Mouse (Mus musculus) heart, postnatal 0 days (tissue): Measurements from ENCODE around the gene Fam174b. TPM values are rescaled to one million over a fixed set of nuclear protein-coding genes. Genes with fewer than 3 reads are reported as not detected.
A peak's percentile ranks its signal among the peaks of the same experiment; 100 is the strongest.

ENCODE experiments used
- ATAC-seq: fragments of 200-750 bp; cut with Nextera tagmentation; 2 replicates; pipeline ENCODE4 v1.8.0; 2017; ENCODE audit warnings: low read depth, moderate number of reproducible peaks, moderate library complexity; ENCODE audit not compliant: insufficient read depth
- DNase-seq: peaks from one replicate; pipeline ENCODE4 v3.0.0-alpha.2; 2016; ENCODE audit warnings: low spot score
- H3K27ac ChIP-seq: fragments of 300-500 bp; sonication (generic); 2 replicates; pipeline ENCODE4 v1.5.1; 2014; ENCODE audit warnings: low read depth, mild to moderate bottlenecking
- H3K27me3 ChIP-seq: fragments of 300-500 bp; sonication (generic); 2 replicates; pipeline ENCODE4 v1.6.1; 2014; ENCODE audit warnings: low read length, mixed read lengths; ENCODE audit not compliant: control insufficient read depth, insufficient read depth
- H3K36me3 ChIP-seq: fragments of 300-500 bp; sonication (generic); replicated peaks from 2 replicates; pipeline ENCODE4 v1.6.1; 2014; ENCODE audit warnings: low read length, mixed read lengths; ENCODE audit not compliant: control insufficient read depth, insufficient read depth
- H3K4me1 ChIP-seq: fragments of 300-500 bp; sonication (generic); 2 replicates; pipeline ENCODE4 v1.6.1; 2014; ENCODE audit warnings: antibody characterized with exemption; ENCODE audit not compliant: control insufficient read depth, insufficient read depth
- H3K4me2 ChIP-seq: fragments of 300-500 bp; sonication (generic); 2 replicates; pipeline ENCODE4 v1.6.1; 2014; ENCODE audit warnings: low read depth, mild to moderate bottlenecking, low read length, moderate library complexity
- H3K4me3 ChIP-seq: fragments of 300-500 bp; sonication (generic); 2 replicates; pipeline ENCODE4 v1.5.1; 2014; ENCODE audit warnings: low read depth, low read length
- H3K9ac ChIP-seq: fragments of 300-500 bp; sonication (generic); replicated peaks from 2 replicates; pipeline ENCODE4 v1.6.1; 2014; ENCODE audit warnings: low read depth, low read length, mixed read lengths
- H3K9me3 ChIP-seq: fragments of 300-500 bp; sonication (generic); replicated peaks from 2 replicates; pipeline ENCODE4 v1.6.1; 2016; ENCODE audit warnings: low read length; ENCODE audit not compliant: control insufficient read depth
- CTCF ChIP-seq: IDR thresholded peaks from 2 replicates; pipeline ENCODE4 v1.5.1; 2016; ENCODE audit warnings: antibody characterized with exemption, control low read depth, low read depth
- EP300 ChIP-seq: IDR thresholded peaks from 2 replicates; pipeline ENCODE4 v1.6.1; 2016; ENCODE audit warnings: antibody characterized with exemption, low read depth
- WGBS: fragments of 180-500 bp; shearing (Covaris S2); extraction: QIAGEN DNeasy Blood & Tissue Kit; methylation state at CpG from one replicate; pipeline ENCODE4 v1.1.7; 2014; 5-methylcytosine and 5-hydroxymethylcytosine counted together
- polyA plus RNA-seq: library from polyadenylated mRNA; unstranded; fragments of >200 nt; fragmentation: Nextera tagmentation; extraction: Ambion mirVana; gene quantifications from 2 replicates; pipeline ENCODE4 v1.2.1, GENCODE M21; 2015
- total RNA-seq: library from RNA; depleted of rRNA; stranded (reverse); fragments of >200 nt; gene quantifications from 2 replicates; pipeline ENCODE4 v1.2.3, GENCODE M21; 2014; ENCODE audit warnings: low replicate concordance

Gene Fam174b
- total and polyA plus RNA-seq, 2 experiments from 2014 or later, result 72.9 to 94.7 TPM

- WGBS, result 78% methylated on average over 3 of the region's 3 CpGs
- peaks cover 6% of the 10 kb centered on the region; the same call in 1 of the 2 replicates for H3K9me3 ChIP-seq
- H3K4me2 ChIP-seq, result 0 out of 2 replicates have a peak overlapping the region, but pooled peaks have one; percentile 2
- no peak overlapping the region for H3K4me3 ChIP-seq
- no peak overlapping the region for H3K9ac ChIP-seq
- TF ChIP-seq EP300 (no peak), CTCF (no peak)
- DNase-seq, result no peak
- H3K4me1 ChIP-seq, result peaks cover 31% of the 10 kb centered on the region; the same call in 1 of the 2 replicates
- no peak for ATAC-seq
- no peaks in the 10 kb centered on the region for H3K36me3 ChIP-seq
- H3K27ac ChIP-seq, result no peak overlapping the region
- no peaks in the 10 kb centered on the region for H3K27me3 ChIP-seq
Observed at GRCm38 (mm10) chr7:73716841-73717240, 23.3 kb upstream of the Fam174b start.

GRCm38 (mm10) chr7:73718031-73718430 is 22.1 kb upstream of the Fam174b start:
- DNase-seq (peak; percentile 36), ATAC-seq (no peak)
- no peak overlapping the region for H3K4me3 ChIP-seq
- no peak overlapping the region for H3K4me2 ChIP-seq
- peak overlapping the region; percentile 28; the same call in 1 of the 2 replicates for H3K27ac ChIP-seq
- WGBS, result 47% methylated on average over 10 of the region's 10 CpGs
- H3K27me3 ChIP-seq, result no peaks in the 10 kb centered on the region
- H3K9me3 ChIP-seq, result peaks cover 6% of the 10 kb centered on the region; the same call in 1 of the 2 replicates
- TF ChIP-seq CTCF, result no peak
- TF ChIP-seq EP300, result no peak
- no peak overlapping the region for H3K9ac ChIP-seq
- no peaks in the 10 kb centered on the region for H3K36me3 ChIP-seq
- peaks cover 31% of the 10 kb centered on the region; the same call in 1 of the 2 replicates for H3K4me1 ChIP-seq

DNA sequence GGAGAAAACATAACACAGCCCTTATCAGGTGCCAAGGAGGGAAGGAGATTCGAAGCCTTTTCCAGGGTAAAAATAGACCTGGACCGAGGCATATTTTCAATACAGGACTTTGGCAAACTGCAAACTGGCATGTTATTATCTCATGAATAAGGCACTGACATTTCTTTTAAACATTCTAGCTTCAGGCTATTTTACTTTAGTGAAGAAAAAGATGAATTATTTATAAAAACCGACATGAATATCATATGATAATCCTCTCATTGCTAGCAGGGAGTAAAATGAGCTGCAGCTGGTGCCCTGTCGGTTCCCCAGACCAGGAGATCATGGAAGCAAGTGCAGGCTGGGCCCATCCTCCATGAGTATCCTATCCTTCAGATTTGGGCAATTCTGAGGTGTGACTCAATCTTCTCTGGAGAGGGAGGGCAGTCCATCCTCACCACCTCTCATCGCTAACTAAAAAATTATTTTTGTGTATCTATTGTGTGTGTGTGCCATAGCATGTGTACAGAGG is 21.6 kb upstream of the Fam174b start:
- Histone ChIP-seq H3K27ac (no peak overlapping the region), H3K4me1 (peaks cover 31% of the 10 kb centered on the region; the same call in 1 of the 2 replicates), H3K27me3 (no peaks in the 10 kb centered on the region), H3K4me2 (no peak overlapping the region), H3K4me3 (no peak overlapping the region), H3K36me3 (no peaks in the 10 kb centered on the region), H3K9me3 (peaks cover 6% of the 10 kb centered on the region; the same call in 1 of the 2 replicates), H3K9ac (no peak overlapping the region)
- TF ChIP-seq CTCF, result no peak
- no peak for TF ChIP-seq EP300
- ATAC-seq (no peak), DNase-seq (no peak)
- 36% methylated on average over 5 of the region's 5 CpGs for WGBS

DNA sequence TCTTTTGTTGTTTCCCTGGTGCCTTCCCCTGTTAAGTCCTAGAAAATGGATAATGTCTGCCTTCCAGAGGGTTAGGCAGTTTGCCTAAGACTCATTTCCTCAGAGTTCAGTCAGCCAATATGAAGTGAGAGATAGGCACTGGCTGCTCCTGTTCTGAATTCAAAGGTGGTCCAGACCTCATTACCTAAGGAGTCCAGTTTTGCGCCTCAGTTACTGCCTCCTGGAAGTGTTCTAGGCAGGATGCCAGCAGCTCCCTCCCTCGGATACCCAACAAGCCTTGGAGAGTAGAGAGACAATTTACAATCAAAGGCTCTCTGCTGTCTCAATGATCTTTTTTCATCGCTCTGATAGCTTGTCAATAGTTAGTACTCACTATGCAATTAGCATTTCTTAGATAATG is 19.1 kb upstream of the Fam174b start:
- DNase-seq (no peak), ATAC-seq (no peak)
- Histone ChIP-seq H3K4me2 (no peak overlapping the region), H3K4me1 (peaks cover 30% of the 10 kb centered on the region; the same call in 1 of the 2 replicates), H3K36me3 (no peaks in the 10 kb centered on the region), H3K27me3 (no peaks in the 10 kb centered on the region), H3K9me3 (peaks cover 3% of the 10 kb centered on the region; the same call in 1 of the 2 replicates), H3K27ac (no peak overlapping the region), H3K9ac (no peak overlapping the region), H3K4me3 (no peak overlapping the region)
- TF ChIP-seq EP300 (no peak), CTCF (no peak)
- 32% methylated on average over 3 of the region's 3 CpGs for WGBS

DNA sequence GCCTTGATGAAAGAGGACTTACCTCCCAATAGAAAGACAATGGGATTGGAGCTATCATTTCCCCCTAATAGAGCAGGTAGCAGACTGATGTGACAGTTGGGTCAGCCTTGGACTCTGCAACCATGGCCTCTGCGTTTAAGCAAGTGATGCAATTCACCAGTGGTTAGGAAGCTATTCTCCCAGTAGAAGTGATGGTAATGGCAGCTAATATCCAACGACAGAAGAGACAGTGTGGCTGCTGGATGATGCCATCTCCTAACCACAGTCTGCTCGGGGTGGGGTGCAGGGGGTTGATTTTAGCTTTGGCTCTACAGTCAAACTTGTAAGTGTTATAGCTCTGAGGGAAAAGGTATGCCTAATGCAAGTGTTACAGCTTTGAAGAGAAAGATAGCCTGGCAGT is 18.3 kb upstream of the Fam174b start:
- Histone ChIP-seq H3K9me3 (peaks cover 3% of the 10 kb centered on the region; the same call in 1 of the 2 replicates), H3K27me3 (no peaks in the 10 kb centered on the region), H3K4me3 (no peak overlapping the region), H3K27ac (no peak overlapping the region), H3K9ac (no peak overlapping the region), H3K4me1 (peaks cover 26% of the 10 kb centered on the region; the same call in 1 of the 2 replicates), H3K4me2 (no peak overlapping the region), H3K36me3 (no peaks in the 10 kb centered on the region)
- TF ChIP-seq CTCF (no peak), EP300 (no peak)
- no peak for ATAC-seq
- DNase-seq, result no peak
- 87% methylated on average over 3 of the region's 3 CpGs for WGBS

GRCm38 (mm10) chr7:73729913-73730312 is 10.2 kb upstream of the Fam174b start:
- Histone ChIP-seq H3K4me2 (no peak overlapping the region), H3K4me1 (peaks cover 8% of the 10 kb centered on the region; the same call in 1 of the 2 replicates), H3K27me3 (no peaks in the 10 kb centered on the region), H3K4me3 (no peak overlapping the region), H3K27ac (no peak overlapping the region; the same call in 1 of the 2 replicates), H3K9ac (no peak overlapping the region), H3K36me3 (no peaks in the 10 kb centered on the region), H3K9me3 (no peaks in the 10 kb centered on the region; the same call in 1 of the 2 replicates)
- 29% methylated on average over 7 of the region's 7 CpGs for WGBS
- ATAC-seq (peak; percentile 62; the same call in 1 of the 2 replicates), DNase-seq (no peak)
- 0 out of 2 replicates have a peak, but pooled peaks have one; percentile 1 for TF ChIP-seq EP300
- TF ChIP-seq CTCF, result no peak
